Mouse (Mus musculus): ENCODE results near the gene Htr1d.

DNA sequence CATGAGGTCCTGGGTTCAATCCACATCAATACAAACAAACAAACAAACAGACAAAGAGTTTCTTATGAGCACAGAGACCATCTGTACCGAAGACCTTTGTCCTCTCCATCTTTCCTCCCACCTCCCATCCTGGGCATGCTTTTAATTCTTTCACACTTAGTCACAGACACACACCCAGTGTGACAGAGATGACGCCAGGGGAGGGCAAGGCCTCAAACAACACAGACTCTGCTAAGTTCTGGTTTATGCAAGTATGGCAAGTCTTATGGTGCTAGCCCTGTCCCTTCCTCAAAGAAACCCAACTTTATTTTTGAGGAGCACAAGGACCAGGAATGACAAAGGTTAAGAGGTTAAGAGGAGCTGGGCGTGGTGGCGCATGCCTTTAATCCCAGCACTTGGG lies 26.9 kb downstream of the Htr1d start:
- TF ChIP-seq CTCF (IDR thresholded peaks at IDR 0.05; ENCODE audit: low read depth), result no peak
- TF ChIP-seq EP300 (IDR thresholded peaks at IDR 0.05; ENCODE audit: low read depth), result no peak

All from liver, embryonic 14.5 days (tissue).